Mouse (Mus musculus) stomach, postnatal 0 days (tissue): Measurements from ENCODE around the gene Art2b. TPM values are rescaled to one million over a fixed set of nuclear protein-coding genes. Genes with fewer than 3 reads are reported as not detected.
A peak's percentile ranks its signal among the peaks of the same experiment; 100 is the strongest.
"Not testable (repeated sequence)": the region's sequence is repeated elsewhere in the genome, so short reads cannot be mapped to it uniquely, and the experiment has no call there.

Experiments used
- ATAC-seq: fragments of 200-750 bp; cut with Nextera tagmentation; 2 replicates; pipeline ENCODE4 v1.8.0; 2017; ENCODE audit not compliant: low FRiP score, low TSS enrichment
- DNase-seq: peaks from one replicate; pipeline ENCODE4 v3.0.0-alpha.2; 2016; ENCODE audit warnings: low spot score
- H3K27ac ChIP-seq: fragments of 300-500 bp; sonication (generic); replicated peaks from 2 replicates; pipeline ENCODE4 v1.5.1; 2014; ENCODE audit warnings: mild to moderate bottlenecking, control low read depth
- H3K27me3 ChIP-seq: fragments of 300-500 bp; sonication (generic); 2 replicates; pipeline ENCODE4 v1.6.1; 2014; ENCODE audit warnings: low read length; ENCODE audit not compliant: control insufficient read depth, insufficient read depth
- H3K36me3 ChIP-seq: fragments of 300-500 bp; sonication (generic); 2 replicates; pipeline ENCODE4 v1.6.1; 2014; ENCODE audit warnings: low read length, mixed read lengths; ENCODE audit not compliant: control insufficient read depth, insufficient read depth
- H3K4me1 ChIP-seq: fragments of 300-500 bp; sonication (generic); replicated peaks from 2 replicates; pipeline ENCODE4 v1.6.1; 2014; ENCODE audit warnings: antibody characterized with exemption; ENCODE audit not compliant: control insufficient read depth, insufficient read depth
- H3K4me2 ChIP-seq: fragments of 300-500 bp; sonication (generic); replicated peaks from 2 replicates; pipeline ENCODE4 v1.6.1; 2014; ENCODE audit warnings: low read depth, mild to moderate bottlenecking, control low read depth, moderate library complexity
- H3K4me3 ChIP-seq: fragments of 300-500 bp; sonication (generic); 2 replicates; pipeline ENCODE4 v1.5.1; 2014; ENCODE audit warnings: low read depth, low read length, control low read depth
- H3K9ac ChIP-seq: fragments of 300-500 bp; sonication (generic); 2 replicates; pipeline ENCODE4 v1.6.1; 2014; ENCODE audit warnings: mild to moderate bottlenecking, low read length, control low read depth, mixed read lengths
- H3K9me3 ChIP-seq: fragments of 300-500 bp; sonication (generic); 2 replicates; pipeline ENCODE4 v1.6.1; 2016; ENCODE audit warnings: low read length; ENCODE audit not compliant: control insufficient read depth
- CTCF ChIP-seq: IDR thresholded peaks from 2 replicates; pipeline ENCODE4 v1.5.1; 2016; ENCODE audit warnings: antibody characterized with exemption, low read depth, mild to moderate bottlenecking, moderate library complexity
- EP300 ChIP-seq: optimal IDR thresholded peaks from 2 replicates; pipeline ENCODE3; 2016; ENCODE audit warnings: antibody characterized with exemption
- WGBS: fragments of 180-500 bp; shearing (Covaris S2); extraction: QIAGEN DNeasy Blood & Tissue Kit; methylation state at CpG from one replicate; pipeline ENCODE4 v1.1.7; 2014; 5-methylcytosine and 5-hydroxymethylcytosine counted together
- polyA plus RNA-seq: library from polyadenylated mRNA; unstranded; fragments of >200 nt; fragmentation: Nextera tagmentation; extraction: Ambion mirVana; gene quantifications from 2 replicates; pipeline ENCODE4 v1.2.1, GENCODE M21; 2015

Art2b gene
- polyA plus RNA-seq, 1 experiment from 2014 or later, result not detected

DNA sequence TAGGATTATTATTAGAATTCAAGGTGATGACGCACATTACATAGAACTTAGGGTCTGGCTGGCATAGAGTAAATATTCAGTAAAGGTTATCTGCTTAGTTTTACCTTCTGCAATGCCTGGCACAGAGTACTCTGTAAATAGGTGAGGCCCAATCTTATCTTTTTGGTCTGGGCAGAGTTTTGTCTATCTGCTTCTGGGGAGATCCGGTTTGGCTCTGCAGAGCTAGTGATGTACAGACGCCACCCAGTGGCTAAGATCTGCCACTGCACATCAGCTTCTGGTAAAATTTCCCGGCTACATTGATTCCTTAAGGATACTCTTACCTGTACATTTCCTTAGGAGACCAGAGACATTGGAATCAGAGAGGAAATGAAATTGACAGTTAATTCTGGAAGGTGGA is 35.0 kb upstream of the Art2b start:
- no peak overlapping the region for H3K9ac ChIP-seq
- no peak overlapping the region for H3K4me3 ChIP-seq
- no peaks in the 10 kb centered on the region for H3K4me1 ChIP-seq
- no peaks in the 10 kb centered on the region for H3K27me3 ChIP-seq
- DNase-seq, result peak; percentile 57
- WGBS, result 19% methylated on average over 4 of the region's 4 CpGs
- no peak overlapping the region for H3K4me2 ChIP-seq
- H3K27ac ChIP-seq, result no peak overlapping the region
- H3K9me3 ChIP-seq, result no peaks in the 10 kb centered on the region
- ATAC-seq, result peak; percentile 73
- no peaks in the 10 kb centered on the region for H3K36me3 ChIP-seq
- TF ChIP-seq CTCF (peak; percentile 84), EP300 (no peak)

DNA sequence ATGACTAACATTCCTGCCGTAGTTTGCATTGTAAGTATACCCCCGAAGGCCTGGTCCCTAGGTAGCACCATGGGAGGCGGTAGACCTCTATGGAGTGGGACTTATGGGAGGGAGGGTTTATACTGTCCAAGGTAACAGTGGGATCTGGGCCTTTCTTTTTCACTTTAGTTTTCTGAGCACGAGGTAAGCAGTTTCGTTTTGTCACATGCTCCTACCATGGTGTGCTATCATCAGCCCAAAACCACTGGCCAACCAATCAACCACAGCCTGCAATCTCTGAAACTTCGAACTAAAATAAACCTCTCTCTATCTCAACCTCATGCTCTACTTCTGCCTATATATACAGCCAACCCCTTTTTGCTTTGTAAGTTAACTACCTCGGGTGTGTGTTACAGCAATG is 32.9 kb upstream of the Art2b start:
- H3K9ac ChIP-seq, result no peak overlapping the region

DNA sequence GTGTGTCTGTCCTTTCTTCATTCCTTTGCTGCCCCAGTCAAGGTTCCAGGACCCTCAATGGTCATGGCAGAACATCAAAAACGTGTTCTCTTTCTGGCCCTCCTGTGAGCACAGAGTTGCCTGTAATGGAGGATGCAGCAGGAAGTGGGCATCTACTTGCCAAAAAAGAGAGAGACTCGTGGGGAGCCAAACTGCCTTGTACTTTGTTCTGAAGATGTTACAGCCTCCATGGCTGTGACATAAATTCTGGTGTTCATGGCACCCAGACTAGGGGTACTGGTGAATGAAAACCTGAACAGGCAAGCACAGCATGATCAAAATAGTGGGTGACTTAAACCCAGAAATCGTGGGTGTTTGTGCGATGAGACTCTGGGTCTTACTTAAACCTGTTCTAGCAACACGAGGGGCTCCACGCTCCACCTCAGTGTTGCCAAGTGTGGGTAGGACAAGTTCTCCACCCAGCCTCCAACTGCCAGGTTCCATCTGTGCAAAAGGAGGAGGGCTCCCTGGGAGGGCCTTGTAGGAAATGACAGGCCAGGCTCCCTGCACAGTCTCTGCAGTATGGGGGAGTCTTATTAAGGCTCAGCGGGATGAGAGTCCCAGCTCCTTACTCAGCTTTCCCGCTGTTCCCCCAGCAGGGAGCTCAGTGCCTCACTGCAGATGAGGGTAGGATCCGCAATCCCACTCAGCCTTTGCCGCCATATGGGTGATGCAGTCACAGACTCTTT is 32.2 kb upstream of the Art2b start:
- WGBS, result 70% methylated on average over 10 of the region's 10 CpGs

More for the DNA sequence above, 32.9 kb upstream of the Art2b start:
- no peaks in the 10 kb centered on the region for H3K36me3 ChIP-seq
- no peak for TF ChIP-seq EP300
- no peak for TF ChIP-seq CTCF
- no peak overlapping the region for H3K4me3 ChIP-seq
- no peaks in the 10 kb centered on the region for H3K4me1 ChIP-seq
- DNase-seq (no peak), ATAC-seq (no peak)
- H3K9me3 ChIP-seq, result no peaks in the 10 kb centered on the region
- H3K27me3 ChIP-seq, result no peaks in the 10 kb centered on the region
- WGBS, result 70% methylated on average over 7 of the region's 7 CpGs
- H3K4me2 ChIP-seq, result no peak overlapping the region
- H3K27ac ChIP-seq, result no peak overlapping the region

DNA sequence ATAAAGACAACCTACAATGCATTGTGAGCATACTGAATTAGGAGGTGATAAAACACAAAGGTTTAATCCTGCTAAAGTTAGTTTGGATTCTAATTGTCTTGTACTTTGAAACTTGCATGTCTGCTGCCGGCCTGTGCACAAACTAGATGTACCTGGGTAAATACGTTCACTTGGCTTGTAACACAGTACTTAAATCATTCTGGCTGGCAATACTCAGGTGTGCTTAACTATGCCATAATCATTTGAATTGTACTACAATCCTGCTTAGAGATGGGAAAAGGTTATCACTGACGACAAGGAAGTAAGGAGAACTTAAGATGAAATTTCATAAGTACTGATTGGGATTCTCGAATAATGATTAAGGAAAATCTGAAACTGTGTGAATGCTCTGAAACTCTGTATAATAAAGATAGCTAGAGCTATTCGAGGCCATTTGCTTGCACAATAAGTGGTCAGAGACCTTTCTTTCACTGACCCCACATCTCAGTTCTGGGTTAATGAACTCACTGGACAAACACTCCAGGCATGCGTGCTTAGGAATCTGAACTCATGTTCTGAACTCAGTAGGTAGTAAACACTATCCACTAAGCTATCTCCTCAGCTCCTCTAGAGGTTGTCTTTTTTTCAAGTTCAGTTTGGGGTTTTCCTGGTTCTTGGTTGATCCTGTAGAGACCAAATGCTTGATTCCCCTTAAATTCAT is 30.9 kb upstream of the Art2b start:
- Histone ChIP-seq H3K4me2 (no peak overlapping the region), H3K9ac (no peak overlapping the region), H3K9me3 (no peaks in the 10 kb centered on the region), H3K27ac (no peak overlapping the region), H3K4me1 (no peaks in the 10 kb centered on the region), H3K36me3 (no peaks in the 10 kb centered on the region), H3K4me3 (no peak overlapping the region), H3K27me3 (no peaks in the 10 kb centered on the region)
- ATAC-seq (no peak), DNase-seq (no peak)
- TF ChIP-seq EP300 (no peak), CTCF (no peak)
- WGBS, result 69% methylated on average over 6 of the region's 6 CpGs

More for the DNA sequence above, 32.2 kb upstream of the Art2b start:
- Histone ChIP-seq H3K4me3 (no peak overlapping the region), H3K36me3 (no peaks in the 10 kb centered on the region), H3K4me2 (no peak overlapping the region), H3K9me3 (no peaks in the 10 kb centered on the region), H3K27ac (no peak overlapping the region), H3K9ac (no peak overlapping the region), H3K4me1 (no peaks in the 10 kb centered on the region), H3K27me3 (no peaks in the 10 kb centered on the region)
- TF ChIP-seq CTCF, result no peak
- no peak for TF ChIP-seq EP300
- ATAC-seq (no peak), DNase-seq (no peak)

DNA sequence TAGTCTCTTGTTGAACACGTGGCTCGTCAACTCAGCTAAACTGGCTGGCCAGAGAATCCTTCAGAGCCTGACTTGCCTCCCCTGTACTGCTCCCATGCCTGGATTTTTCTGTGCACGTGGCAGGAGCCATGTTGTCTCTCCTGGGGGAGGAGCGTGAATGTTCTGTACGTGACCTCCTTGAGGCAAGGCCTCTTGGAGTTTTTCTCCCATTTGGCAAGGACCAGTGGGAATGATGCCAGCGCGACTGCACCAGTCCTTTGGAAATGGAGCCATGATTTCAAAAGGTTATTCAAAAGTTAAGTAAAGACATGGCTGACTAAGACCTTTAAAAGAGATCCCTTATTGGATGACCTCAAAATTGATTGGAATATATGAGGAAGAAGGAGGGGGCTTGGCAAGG is 30.0 kb upstream of the Art2b start:
- H3K27me3 ChIP-seq, result no peaks in the 10 kb centered on the region
- ATAC-seq, result no peak
- H3K4me1 ChIP-seq, result no peaks in the 10 kb centered on the region
- no peaks in the 10 kb centered on the region for H3K9me3 ChIP-seq
- no peak for DNase-seq
- no peak overlapping the region for H3K9ac ChIP-seq
- no peaks in the 10 kb centered on the region for H3K36me3 ChIP-seq
- TF ChIP-seq EP300 (no peak), CTCF (no peak)
- no peak overlapping the region for H3K4me3 ChIP-seq
- H3K4me2 ChIP-seq, result no peak overlapping the region
- 70% methylated on average over 7 of the region's 7 CpGs for WGBS
- no peak overlapping the region for H3K27ac ChIP-seq

DNA sequence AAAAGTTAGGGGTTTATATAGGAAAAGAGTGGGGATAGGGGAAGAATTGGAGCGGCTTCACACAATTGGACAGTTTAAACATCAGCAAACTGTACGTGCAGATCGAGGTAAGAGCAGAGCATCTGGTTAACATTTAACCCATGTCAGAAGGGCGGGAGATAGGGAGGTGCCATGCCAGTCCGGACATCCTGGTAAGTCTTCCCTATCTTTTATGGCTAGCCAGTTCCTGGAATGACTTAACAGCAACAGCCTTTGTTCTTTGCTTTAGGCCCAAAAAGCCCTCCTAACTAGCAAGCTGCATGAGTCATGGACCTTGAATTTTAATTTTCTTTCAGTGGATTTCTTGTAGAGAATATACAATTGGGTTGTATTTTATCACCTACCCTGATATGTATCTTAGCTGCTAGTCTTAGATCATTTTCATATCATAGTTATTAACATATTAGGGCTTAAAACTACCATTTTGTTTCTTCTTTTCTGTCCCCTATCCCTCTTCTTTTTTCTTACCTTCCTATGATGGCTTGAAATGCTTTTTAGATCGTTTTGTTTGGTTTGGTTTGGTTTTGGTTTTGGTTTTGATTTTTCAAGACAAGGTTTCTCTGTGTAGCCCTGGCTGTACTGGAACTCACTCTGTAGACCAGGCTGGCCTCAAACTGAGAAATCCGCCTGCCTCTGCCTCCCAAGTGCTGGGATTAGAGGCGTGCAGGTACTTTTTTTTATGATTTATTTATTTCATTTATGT is 27.6 kb upstream of the Art2b start:
- H3K27me3 ChIP-seq, H3K27ac ChIP-seq, H3K36me3 ChIP-seq, H3K4me1 ChIP-seq, H3K9ac ChIP-seq, H3K9me3 ChIP-seq, ATAC-seq, H3K4me3 ChIP-seq, H3K4me2 ChIP-seq: not testable (repeated sequence)
- WGBS, result 71% methylated on average over 8 of the region's 8 CpGs
- DNase-seq, result peak; percentile 24
